Mouse (Mus musculus) brain, embryonic 14.5 days (tissue): ENCODE results near the gene Kif26b. TPM values are rescaled to one million over a fixed set of nuclear protein-coding genes. Genes with fewer than 3 reads are reported as not detected.
A peak's percentile ranks its signal among the peaks of the same experiment; 100 is the strongest.

ENCODE experiments used
- DNase-seq: peaks from one replicate; pipeline ENCODE4 v3.0.0-alpha.2; 2011; ENCODE audit warnings: low read depth
- CTCF ChIP-seq: fragments of 200-500 bp; IDR thresholded peaks from 2 replicates; pipeline ENCODE4 v1.5.1; 2012; ENCODE audit warnings: inconsistent platforms, mild to moderate bottlenecking, moderate library complexity, borderline replicate concordance; ENCODE audit not compliant: insufficient read depth, insufficient read length; ENCODE audit errors: extremely low read depth
- POLR2A ChIP-seq: fragments of 200-500 bp; IDR thresholded peaks from 2 replicates; pipeline ENCODE4 v1.6.1; 2012; ENCODE audit warnings: mild to moderate bottlenecking, inconsistent platforms, borderline replicate concordance; ENCODE audit not compliant: poor library complexity, insufficient read depth, insufficient read length, severe bottlenecking; ENCODE audit errors: extremely low read depth
- polyA plus RNA-seq: library from polyadenylated mRNA; depleted of rRNA; stranded (reverse); fragments of >200 nt; gene quantifications from 2 replicates; pipeline ENCODE4 v1.2.3, GENCODE M21; 2012

The Kif26b gene
- polyA plus RNA-seq, 1 experiment: 17.0 TPM

GRCm38 (mm10) chr1:178820079-178820478 is 291.2 kb downstream of the Kif26b start:
- TF ChIP-seq POLR2A (no peak), CTCF (no peak)

DNA sequence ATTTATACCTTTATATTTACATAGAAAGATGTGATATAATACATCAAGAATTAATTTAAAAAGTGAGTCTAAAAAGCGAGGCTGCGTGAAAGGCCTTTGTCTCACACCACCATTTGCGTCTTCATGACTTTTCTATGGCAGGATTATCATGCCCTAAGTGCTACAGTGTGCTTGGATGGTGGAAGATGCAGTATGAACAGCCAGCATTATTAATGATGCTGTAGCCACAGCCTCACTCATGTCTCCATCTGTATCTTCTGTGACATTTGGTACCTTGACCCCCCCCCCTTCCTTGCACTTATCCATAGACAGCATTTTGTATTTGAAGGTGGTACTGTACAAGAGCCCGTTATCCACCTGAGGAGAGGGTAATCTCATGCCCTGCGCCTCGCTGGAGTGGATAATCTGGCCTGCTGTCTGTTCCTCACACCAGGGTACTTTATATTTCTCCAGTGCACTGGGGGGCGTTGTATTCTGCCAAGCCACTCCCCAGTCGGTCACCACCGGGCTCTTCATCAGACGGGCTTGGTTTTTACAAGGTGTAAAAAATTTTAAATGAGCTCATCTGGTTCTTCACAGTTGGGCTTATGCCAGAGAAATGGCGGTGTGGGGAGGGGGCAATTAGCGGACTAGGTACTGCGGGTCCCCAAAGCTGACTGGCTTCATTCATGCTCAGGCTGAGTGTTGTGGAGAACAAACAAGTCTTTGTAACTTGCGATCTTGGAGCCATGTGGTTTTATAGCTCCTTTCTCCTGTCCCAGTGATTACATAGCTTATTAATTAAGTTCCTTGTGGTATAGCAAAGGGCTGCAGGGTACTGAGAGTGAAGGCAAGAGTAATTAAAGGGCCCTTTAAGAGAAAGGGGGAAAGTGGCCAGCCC is 291.9 kb downstream of the Kif26b start:
- peak; percentile 96 for DNase-seq
- TF ChIP-seq CTCF: no peak
- TF ChIP-seq POLR2A: no peak

More at GRCm38 (mm10) chr1:178820079-178820478, 291.2 kb downstream of the Kif26b start:
- peak; percentile 53 for DNase-seq

DNA sequence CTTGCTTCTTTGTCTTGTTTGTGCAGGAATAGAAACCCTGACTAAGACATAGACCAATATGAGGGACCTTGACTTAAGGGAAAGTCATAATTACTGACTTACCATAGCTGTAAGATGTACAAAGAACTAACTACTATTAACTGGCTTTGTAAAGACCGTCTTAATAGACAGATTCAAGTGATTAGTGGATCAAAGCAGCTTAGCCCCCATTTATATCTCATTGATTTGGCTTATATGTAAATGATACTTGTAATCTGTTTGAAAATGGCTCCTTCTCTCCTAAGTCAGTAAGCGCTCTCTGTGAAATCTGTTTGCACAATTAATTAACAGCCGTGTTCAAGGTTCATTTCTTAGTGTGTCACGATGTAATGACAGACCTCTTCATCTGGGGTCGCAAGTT is 295.9 kb downstream of the Kif26b start:
- TF ChIP-seq POLR2A (no peak), CTCF (no peak)
- DNase-seq: peak; percentile 49

DNA sequence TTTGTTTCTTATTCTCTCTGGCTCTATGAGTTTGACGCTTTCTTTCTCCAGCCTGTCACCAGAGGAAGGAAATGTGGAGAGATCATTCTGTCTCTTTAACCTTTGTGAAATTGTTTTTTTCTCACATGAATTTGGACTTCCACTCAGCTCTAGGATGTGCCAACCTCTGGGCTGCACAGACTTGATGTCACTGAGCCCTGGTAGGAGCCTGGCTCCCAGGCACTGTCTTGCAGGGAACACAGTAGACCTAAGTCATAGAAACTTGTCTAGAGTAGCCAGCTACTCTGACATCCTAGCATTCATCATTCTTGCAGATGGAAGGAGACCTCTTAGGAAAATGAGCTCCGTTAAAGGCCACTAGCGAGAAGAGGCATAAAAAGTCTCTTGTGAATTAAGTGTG is 298.3 kb downstream of the Kif26b start:
- DNase-seq: no peak

GRCm38 (mm10) chr1:178829456-178829855 is 300.5 kb downstream of the Kif26b start:
- DNase-seq: peak; percentile 43
- no peak for TF ChIP-seq CTCF
- TF ChIP-seq POLR2A: no peak

More for the DNA sequence above, 298.3 kb downstream of the Kif26b start:
- TF ChIP-seq CTCF (no peak), POLR2A (no peak)

DNA sequence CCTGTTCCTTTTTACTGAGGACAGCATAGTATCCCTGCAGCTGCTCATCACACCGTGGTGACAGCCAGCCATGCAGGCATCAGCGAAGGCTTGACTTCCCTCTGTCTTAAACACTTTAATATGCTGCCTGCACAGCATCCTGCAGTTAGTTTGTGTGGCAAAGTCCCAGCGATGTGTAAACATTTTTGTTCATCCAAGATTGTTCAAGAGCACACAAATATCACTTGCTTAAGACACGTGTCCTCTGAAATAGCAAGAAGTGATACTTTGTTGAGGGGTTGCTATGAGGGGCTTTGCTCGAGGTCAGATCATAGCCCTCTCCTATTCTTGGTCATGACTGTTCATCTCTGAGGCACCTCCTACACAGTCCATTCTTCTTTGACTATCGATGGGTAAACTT is 303.6 kb downstream of the Kif26b start:
- TF ChIP-seq CTCF (no peak), POLR2A (no peak)

DNA sequence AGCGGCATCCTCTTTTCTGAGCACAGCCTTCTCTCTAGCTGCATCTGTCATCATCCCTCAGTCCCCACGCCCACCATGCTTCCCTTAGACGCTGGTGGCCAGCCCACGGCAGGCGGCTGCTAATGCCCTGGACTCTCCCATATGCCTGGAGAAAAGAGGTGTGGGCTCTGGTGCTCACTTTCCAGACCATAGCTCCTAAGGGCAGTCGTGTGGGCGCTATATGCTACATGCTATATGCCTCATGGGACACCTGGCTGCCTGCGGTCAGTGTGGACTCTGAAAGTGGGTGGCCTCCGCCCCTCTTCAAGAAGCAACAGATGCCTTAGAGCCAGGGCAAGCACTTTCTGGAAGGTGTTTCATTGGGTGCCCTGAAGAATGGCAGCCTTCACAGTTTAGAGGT is 306.9 kb downstream of the Kif26b start:
- no peak for DNase-seq
- TF ChIP-seq CTCF (no peak), POLR2A (no peak)

More for the DNA sequence above, 303.6 kb downstream of the Kif26b start:
- DNase-seq: no peak

- TF ChIP-seq CTCF: no peak
These were observed 308.1 kb downstream of the Kif26b start for GRCm38 (mm10) chr1:178836998-178837397.

GRCm38 (mm10) chr1:178838696-178839320 is 309.9 kb downstream of the Kif26b start:
- peak; percentile 65 for DNase-seq
- no peak for TF ChIP-seq CTCF
- no peak for TF ChIP-seq POLR2A

More at GRCm38 (mm10) chr1:178836998-178837397, 308.1 kb downstream of the Kif26b start:
- no peak for DNase-seq

GRCm38 (mm10) chr1:178840311-178840710 is 311.4 kb downstream of the Kif26b start:
- no peak for DNase-seq
- TF ChIP-seq CTCF (no peak), POLR2A (no peak)

DNA sequence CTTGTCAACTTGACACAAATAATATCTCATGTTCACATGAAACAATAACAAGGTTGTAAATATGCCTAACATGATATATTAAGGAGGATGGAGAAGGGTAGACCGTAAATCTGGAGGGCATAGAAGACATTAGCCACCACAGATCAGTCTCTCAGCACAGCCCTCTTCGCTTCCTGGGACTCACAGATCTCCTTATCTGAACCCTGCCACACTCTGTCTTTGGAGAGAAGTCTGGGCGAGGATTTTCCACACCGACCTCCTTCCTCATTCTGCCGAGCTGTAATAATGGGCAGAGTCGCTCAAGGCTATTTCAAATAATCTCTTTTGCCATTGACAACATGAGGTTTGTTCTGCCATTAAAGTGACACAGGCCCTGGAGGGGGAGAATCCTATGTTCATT is 315.9 kb downstream of the Kif26b start:
- TF ChIP-seq CTCF (no peak), POLR2A (no peak)
- DNase-seq: no peak

DNA sequence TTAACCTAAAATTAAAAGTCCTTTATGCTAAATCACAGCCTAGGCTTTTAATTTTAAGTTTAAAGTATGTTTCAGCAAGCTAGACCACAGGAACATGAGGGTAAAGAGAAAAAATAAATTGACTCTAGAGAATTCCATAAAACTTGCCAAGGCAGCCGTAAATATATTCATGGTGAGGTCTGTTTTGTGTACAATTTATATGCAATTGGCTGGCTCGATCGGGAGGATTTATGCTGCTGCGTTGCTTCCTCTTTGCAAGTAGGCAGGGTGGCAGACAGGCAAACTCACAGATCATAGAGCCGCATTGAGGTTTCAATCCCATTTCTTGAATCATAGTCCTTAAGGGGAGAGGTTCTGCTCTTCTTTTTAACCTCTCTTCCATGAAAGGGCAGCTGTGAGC is 318.6 kb downstream of the Kif26b start:
- TF ChIP-seq POLR2A (no peak), CTCF (no peak)
- peak; percentile 69 for DNase-seq

GRCm38 (mm10) chr1:178848380-178849106 is 319.6 kb downstream of the Kif26b start:
- DNase-seq: peak; percentile 64

More at GRCm38 (mm10) chr1:178848380-178849106, 319.6 kb downstream of the Kif26b start:
- TF ChIP-seq CTCF (no peak), POLR2A (no peak)
